Mouse (Mus musculus) kidney, adult 11 months (tissue): ENCODE measurements around the gene Cyp26c1.

ENCODE experiments used
- DNase-seq: peaks from one replicate; pipeline ENCODE4 v3.0.0; 2022

Cyp26c1 gene

GRCm38 (mm10) chr19:37699711-37700110 is 14.3 kb downstream of the Cyp26c1 start:
- no peak for DNase-seq

GRCm38 (mm10) chr19:37702377-37703076 is 17.1 kb downstream of the Cyp26c1 start:
- DNase-seq, result peak; percentile 36

DNA sequence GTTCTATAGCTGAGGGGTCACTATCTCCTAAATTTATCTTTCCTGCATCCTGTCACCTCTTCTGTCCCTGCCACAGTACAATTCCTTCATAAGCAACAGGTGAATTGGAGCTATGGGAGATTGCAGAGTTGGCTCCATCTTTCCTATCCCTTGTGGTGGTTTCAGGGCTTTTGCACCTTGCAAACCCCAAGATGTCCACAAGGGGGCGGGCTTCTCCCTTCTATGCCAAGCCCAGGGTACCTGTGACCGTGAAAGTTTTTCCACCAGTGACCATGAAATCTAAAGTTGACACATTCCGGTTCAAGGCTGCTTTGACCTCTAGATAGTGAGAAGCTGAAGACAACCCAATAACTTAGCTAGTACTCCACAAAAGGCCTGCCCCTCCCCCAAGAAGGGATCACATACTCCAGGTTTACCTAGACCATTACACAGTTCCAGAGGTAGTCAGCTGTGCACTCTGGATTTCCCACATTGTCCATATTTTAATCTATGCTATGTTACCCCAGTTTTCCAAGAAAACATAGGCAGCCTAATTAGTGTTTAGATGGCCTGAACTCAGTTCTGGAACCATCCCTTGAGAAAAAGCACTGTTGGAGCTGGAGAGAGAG is 18.6 kb downstream of the Cyp26c1 start:
- DNase-seq, result peak; percentile 41

DNA sequence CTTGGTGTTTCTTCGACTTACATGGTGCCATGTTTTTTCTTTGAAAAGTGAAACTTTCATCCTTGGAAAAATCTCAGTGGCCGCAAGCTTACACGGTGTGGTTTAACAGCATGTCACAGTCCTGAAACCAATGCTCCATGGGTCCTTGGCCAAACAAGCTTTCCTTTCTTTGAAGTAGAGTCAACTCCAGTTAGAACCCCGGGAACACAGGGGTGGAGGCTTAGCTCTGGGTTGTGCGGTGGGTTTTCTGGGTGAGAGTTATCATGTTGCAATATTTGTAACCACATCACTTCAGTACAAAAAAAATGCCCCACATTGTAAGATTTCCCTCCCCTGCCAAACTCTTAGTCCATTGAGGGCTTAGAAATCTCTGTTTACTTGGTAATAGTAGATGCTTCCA is 20.3 kb downstream of the Cyp26c1 start:
- DNase-seq, result no peak

- DNase-seq, result no peak
Measured at GRCm38 (mm10) chr19:37714681-37715080, 29.3 kb downstream of the Cyp26c1 start.

DNA sequence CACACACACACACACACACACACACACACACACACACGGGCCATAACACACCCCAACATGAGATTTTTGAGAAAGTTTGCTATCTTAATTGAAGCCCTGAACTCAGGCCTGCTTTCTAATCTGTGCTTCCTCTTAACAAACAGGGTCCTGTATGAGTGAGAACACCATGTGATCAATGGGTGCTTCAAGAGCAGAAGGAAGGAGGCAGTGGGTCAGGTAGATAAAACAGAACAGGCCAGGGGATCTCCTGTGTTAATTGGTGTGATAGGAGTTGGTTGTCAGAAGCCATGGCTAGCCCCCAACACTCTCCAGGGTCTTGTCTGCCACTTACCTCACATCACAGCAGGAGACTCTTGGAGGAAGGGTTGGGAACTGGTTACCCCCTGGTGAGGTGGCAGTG is 30.6 kb downstream of the Cyp26c1 start:
- DNase-seq, result no peak

- no peak for DNase-seq
Measured at GRCm38 (mm10) chr19:37716524-37717175, 31.3 kb downstream of the Cyp26c1 start.

DNA sequence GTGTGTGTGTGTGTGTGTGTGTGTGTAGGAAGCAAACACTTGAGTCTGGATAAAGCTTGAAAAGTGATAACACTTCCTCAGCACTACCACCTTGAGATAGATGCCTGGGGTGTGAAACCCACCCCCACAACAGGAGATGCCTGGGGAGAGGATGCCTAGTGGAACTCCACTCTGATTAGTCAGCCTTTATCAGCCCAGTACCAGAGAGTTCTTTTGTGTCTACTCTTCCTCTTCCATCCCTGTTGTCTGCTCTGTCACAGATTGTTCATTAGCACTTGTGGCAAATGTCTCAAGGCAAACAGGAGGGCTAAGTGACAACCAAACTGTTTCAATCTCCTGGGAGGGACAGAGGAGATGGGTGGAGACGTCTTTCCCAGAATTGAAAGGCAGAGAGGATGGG is 33.8 kb downstream of the Cyp26c1 start:
- no peak for DNase-seq

DNA sequence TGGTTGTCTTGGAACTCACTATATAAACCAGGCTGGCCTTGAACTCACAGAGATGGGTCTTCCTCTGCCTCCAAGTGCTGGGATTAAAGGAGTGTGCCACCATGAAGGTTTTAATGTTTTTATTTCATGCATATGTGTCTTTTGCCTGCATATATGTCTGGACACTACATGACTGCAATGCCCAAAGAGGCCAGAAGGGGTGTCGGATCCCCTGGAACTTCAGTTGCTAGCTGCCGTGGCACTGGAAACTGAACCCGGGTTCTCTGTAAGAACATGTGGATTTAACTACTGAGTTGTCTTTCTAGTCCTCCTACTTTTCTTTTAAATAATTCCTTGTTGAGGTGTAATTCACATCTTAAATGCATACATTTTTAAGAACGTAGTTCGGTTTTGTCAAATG is 39.2 kb downstream of the Cyp26c1 start:
- DNase-seq, result no peak

DNA sequence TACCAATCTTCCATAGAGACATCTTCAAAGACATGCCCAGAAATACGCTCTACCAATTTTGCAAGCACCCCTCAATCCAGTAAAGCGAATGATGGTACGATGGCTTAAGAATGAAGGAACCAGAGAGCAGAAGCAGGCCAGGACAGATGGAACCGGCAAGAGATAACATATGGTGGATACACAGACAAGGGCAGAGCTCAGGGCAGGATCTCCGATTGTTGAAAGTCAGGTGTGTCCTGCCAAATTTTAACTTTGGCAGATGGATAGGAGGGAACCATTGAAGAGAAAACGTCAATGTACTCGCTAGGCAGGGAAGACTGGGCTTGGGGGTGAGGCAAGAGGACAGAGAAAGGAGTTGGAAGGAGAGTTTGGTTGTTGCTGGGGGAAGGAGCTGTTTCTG is 41.2 kb downstream of the Cyp26c1 start:
- no peak for DNase-seq

GRCm38 (mm10) chr19:37727366-37727765 is 42.0 kb downstream of the Cyp26c1 start:
- DNase-seq, result no peak

- no peak for DNase-seq
Measured at GRCm38 (mm10) chr19:37735426-37735825, 50.0 kb downstream of the Cyp26c1 start.

GRCm38 (mm10) chr19:37738575-37738974 is 53.2 kb downstream of the Cyp26c1 start:
- no peak for DNase-seq

DNA sequence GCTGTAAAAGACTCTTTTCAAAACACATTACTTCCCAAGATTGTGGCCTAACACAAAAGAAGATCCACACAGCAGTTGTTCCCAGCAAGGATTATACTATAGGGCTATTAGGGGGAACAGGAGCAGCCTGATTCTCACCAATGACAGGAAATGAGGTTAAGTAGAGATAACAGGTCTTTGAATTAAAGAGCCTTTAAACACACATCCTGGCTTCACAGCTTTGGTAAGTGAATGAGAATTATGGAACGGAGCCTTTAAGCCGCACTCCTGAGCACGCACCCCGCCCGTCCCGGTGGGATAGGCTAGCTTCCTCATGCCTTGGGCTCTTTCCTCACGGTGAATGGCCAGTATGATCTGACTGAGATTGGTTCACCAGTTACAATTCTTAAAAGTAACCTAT is 54.7 kb downstream of the Cyp26c1 start:
- DNase-seq, result no peak
